Mouse (Mus musculus): ENCODE results near the gene Sh3pxd2b.

DNA sequence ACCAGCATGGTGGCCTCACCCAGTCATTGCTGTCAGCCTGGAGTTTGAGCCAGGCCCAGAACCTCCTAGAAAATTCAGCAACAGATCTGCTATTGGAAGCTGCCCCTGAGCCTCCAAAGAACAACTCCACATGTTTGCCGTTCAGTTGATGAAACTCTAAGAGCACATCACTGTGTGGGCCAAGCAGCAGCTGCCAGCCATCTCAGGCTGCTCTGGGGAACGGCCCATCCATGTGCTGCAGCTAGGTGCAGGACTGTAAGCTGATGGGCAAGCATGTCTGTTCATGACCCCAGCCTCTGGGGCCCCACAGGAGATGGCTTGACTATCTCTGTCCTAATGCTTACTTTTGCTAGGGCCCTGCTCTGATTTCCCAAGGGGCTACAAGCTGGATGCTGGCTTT, 19.4 kb downstream of the Sh3pxd2b start:
- no peak for TF ChIP-seq CTCF (IDR thresholded peaks at IDR 0.05; ENCODE audit: low read depth, low read length)
- TF ChIP-seq POLR2A (IDR thresholded peaks at IDR 0.05; ENCODE audit: insufficient read depth, low read length) = no peak

Measured in ES-Bruce4 (cell line).